Mouse (Mus musculus): ENCODE measurements around the gene Phf19. TPM values are rescaled to one million over a fixed set of nuclear protein-coding genes. Genes with fewer than 3 reads are reported as not detected.

Gene Phf19
- total and polyA plus RNA-seq, 3 experiments: 10.2 to 26.2 TPM; not detected in 1

- peaks cover 0 to 8% of the 10 kb centered on the region in 2 experiments; a peak in 2 of 4 replicates for H3K36me3 ChIP-seq (ENCODE audit: control insufficient read depth in 1 of 2, insufficient read depth in 2 of 2, low read length in 2 of 2)
- no peaks in the 10 kb centered on the region for H3K79me2 ChIP-seq (ENCODE audit: control insufficient read depth, insufficient read depth, low read length, poor library complexity)
Observed at GRCm38 (mm10) chr2:34906861-34907604, 6.8 kb downstream of the Phf19 start.

GRCm38 (mm10) chr2:34906426-34906825 is 7.4 kb downstream of the Phf19 start:
- peaks cover 0 to 8% of the 10 kb centered on the region in 2 experiments; a peak in 2 of 4 replicates for H3K36me3 ChIP-seq (ENCODE audit: control insufficient read depth in 1 of 2, insufficient read depth in 2 of 2, low read length in 2 of 2)
- no peak for DNase-seq (ENCODE audit: low read depth, low spot score)
- no peak overlapping the region for H3K9ac ChIP-seq (ENCODE audit: control insufficient read depth, low read depth, low read length, poor library complexity, severe bottlenecking)
- no peaks in the 10 kb centered on the region for H3K9me3 ChIP-seq (replicated peaks; ENCODE audit: insufficient read depth, low read length)
- peaks cover 0 to 17% of the 10 kb centered on the region in 2 experiments; a peak in 3 of 4 replicates for H3K4me1 ChIP-seq (ENCODE audit: control insufficient read depth in 1 of 2, insufficient read depth in 2 of 2, low read length in 2 of 2)
- H3K4me3 ChIP-seq (ENCODE audit: control insufficient read depth in 1 of 2, insufficient read depth in 1 of 2, low read depth in 2 of 2, low read length in 2 of 2): no peak overlapping the region
- H3K27me3 ChIP-seq (ENCODE audit: control insufficient read depth in 1 of 2, insufficient read depth in 2 of 2, low read length in 2 of 2): no peaks in the 10 kb centered on the region
- no peak overlapping the region; the same call in 1 of the 2 replicates for H3K27ac ChIP-seq (ENCODE audit: control insufficient read depth, low read depth, low read length)
- TF ChIP-seq NELFE (IDR thresholded peaks at IDR 0.05; ENCODE audit: low read depth, low read length) (no peak), HCFC1 (IDR thresholded peaks at IDR 0.05; ENCODE audit: low read depth, low read length) (no peak), GATA1 (IDR thresholded peaks at IDR 0.05; ENCODE audit: low read depth, low read length) (no peak)
- H3K79me2 ChIP-seq (ENCODE audit: control insufficient read depth, insufficient read depth, low read length, poor library complexity): no peaks in the 10 kb centered on the region

More at GRCm38 (mm10) chr2:34906861-34907604, 6.8 kb downstream of the Phf19 start:
- Histone ChIP-seq H3K27me3 (ENCODE audit: control insufficient read depth in 1 of 2, insufficient read depth in 2 of 2, low read length in 2 of 2) (no peaks in the 10 kb centered on the region), H3K9me3 (replicated peaks; ENCODE audit: insufficient read depth, low read length) (no peaks in the 10 kb centered on the region), H3K4me1 (ENCODE audit: control insufficient read depth in 1 of 2, insufficient read depth in 2 of 2, low read length in 2 of 2) (peaks cover 0 to 17% of the 10 kb centered on the region in 2 experiments; a peak in 3 of 4 replicates), H3K9ac (ENCODE audit: control insufficient read depth, low read depth, low read length, poor library complexity, severe bottlenecking) (no peak overlapping the region), H3K27ac (ENCODE audit: control insufficient read depth, low read depth, low read length) (no peak overlapping the region), H3K4me3 (ENCODE audit: control insufficient read depth in 1 of 2, insufficient read depth in 1 of 2, low read depth in 2 of 2, low read length in 2 of 2) (no peak overlapping the region)
- peak; percentile 68 for DNase-seq (ENCODE audit: low read depth, low spot score)
- TF ChIP-seq USF1 (IDR thresholded peaks at IDR 0.05; ENCODE audit: low read depth, low read length): no peak
- TF ChIP-seq POLR2AphosphoS5 (IDR thresholded peaks at IDR 0.05; ENCODE audit: borderline replicate concordance, low read depth, low read length): no peak
- no peak for TF ChIP-seq KAT2A (conservative IDR thresholded peaks at IDR 0.05; ENCODE audit: low read depth, low read length)
- TF ChIP-seq POLR2A (IDR thresholded peaks at IDR 0.05; ENCODE audit: control insufficient read depth in 1 of 2, insufficient read depth in 1 of 2, low read depth in 1 of 2, low read length in 2 of 2, poor library complexity in 1 of 2): no peak
- no peak for TF ChIP-seq NELFE (IDR thresholded peaks at IDR 0.05; ENCODE audit: low read depth, low read length)
- no peak for TF ChIP-seq ETS1 (IDR thresholded peaks at IDR 0.05; ENCODE audit: low read depth, low read length)
- no peak for TF ChIP-seq GABPA (IDR thresholded peaks at IDR 0.05; ENCODE audit: low read depth, low read length)
- no peak for TF ChIP-seq HCFC1 (IDR thresholded peaks at IDR 0.05; ENCODE audit: low read depth, low read length)
- TF ChIP-seq TAL1 (IDR thresholded peaks at IDR 0.05; ENCODE audit: low read length): no peak
- TF ChIP-seq JUND (IDR thresholded peaks at IDR 0.05; ENCODE audit: low read depth, low read length): no peak
- no peak for TF ChIP-seq RCOR1 (IDR thresholded peaks at IDR 0.05; ENCODE audit: low read depth, low read length)
- no peak for TF ChIP-seq ZC3H11A (IDR thresholded peaks at IDR 0.05; ENCODE audit: low read depth, low read length)
- no peak for TF ChIP-seq CHD2 (IDR thresholded peaks at IDR 0.05; ENCODE audit: low read length)
- TF ChIP-seq ZMIZ1 (IDR thresholded peaks at IDR 0.05; ENCODE audit: low read depth, low read length): no peak
- no peak for TF ChIP-seq SMC3 (IDR thresholded peaks at IDR 0.05; ENCODE audit: low read depth, low read length)
- TF ChIP-seq BHLHE40 (IDR thresholded peaks at IDR 0.05; ENCODE audit: borderline replicate concordance, low read depth, low read length): no peak
- no peak for TF ChIP-seq GATA1 (IDR thresholded peaks at IDR 0.05; ENCODE audit: low read depth, low read length)
- no peak for TF ChIP-seq MAX (IDR thresholded peaks at IDR 0.05; ENCODE audit: low read length)

All from MEL (cell line).